Mouse (Mus musculus) CD4-positive, CD25-positive, alpha-beta regulatory T cell, adult 4 months (primary cell): Measurements from ENCODE around the gene Pcdh17. TPM values are rescaled to one million over a fixed set of nuclear protein-coding genes. Genes with fewer than 3 reads are reported as not detected.

Experiments
- ATAC-seq: one replicate; pipeline ENCODE4 v1.8.0; 2017
- polyA plus RNA-seq, 2 experiments: library from polyadenylated mRNA; unstranded; fragments of 100-300 nt; shearing (Covaris generic); gene quantifications; one replicate each; pipeline ENCODE4 v1.2.1; 2017

Pcdh17 gene
- polyA plus RNA-seq, 2 experiments from 2014 or later = 0.13 TPM

GRCm38 (mm10) chr14:84480546-84480945 is 37.2 kb downstream of the Pcdh17 start:
- ATAC-seq = no peak

- ATAC-seq = no peak
Observed at GRCm38 (mm10) chr14:84484350-84484749, 41.0 kb downstream of the Pcdh17 start.

GRCm38 (mm10) chr14:84511010-84511409 is 67.6 kb downstream of the Pcdh17 start:
- ATAC-seq = no peak

GRCm38 (mm10) chr14:84532397-84532796 is 89.0 kb downstream of the Pcdh17 start:
- ATAC-seq = no peak

GRCm38 (mm10) chr14:84535264-84535663 is 91.9 kb downstream of the Pcdh17 start:
- ATAC-seq = no peak

GRCm38 (mm10) chr14:84541838-84542237 is 98.5 kb downstream of the Pcdh17 start:
- no peak for ATAC-seq

GRCm38 (mm10) chr14:84545968-84546367 is 102.6 kb downstream of the Pcdh17 start:
- no peak for ATAC-seq

- ATAC-seq = no peak
Observed at GRCm38 (mm10) chr14:84547513-84548194, 104.3 kb downstream of the Pcdh17 start.

- no peak for ATAC-seq
Observed at GRCm38 (mm10) chr14:84551546-84551945, 108.2 kb downstream of the Pcdh17 start.

- no peak for ATAC-seq
Observed at GRCm38 (mm10) chr14:84571071-84571470, 127.7 kb downstream of the Pcdh17 start.
